Mouse (Mus musculus) G1E (cell line): ENCODE measurements around the gene Clba1.

Source experiments
- CTCF ChIP-seq: IDR thresholded peaks from 2 replicates; pipeline ENCODE4 v1.5.1; 2012; ENCODE audit warnings: low read depth, low read length, inconsistent platforms, mixed read lengths
- GATA1 ChIP-seq: IDR thresholded peaks from 2 replicates; pipeline ENCODE4 v1.6.1; 2012; ENCODE audit warnings: borderline replicate concordance, low read length, inconsistent platforms, mixed read lengths
- GATA2 ChIP-seq: IDR thresholded peaks from 2 replicates; pipeline ENCODE4 v1.6.1; 2012; ENCODE audit warnings: low read depth, low read length, inconsistent platforms, borderline replicate concordance
- POLR2AphosphoS5 ChIP-seq: IDR thresholded peaks from 2 replicates; pipeline ENCODE4 v1.6.1; 2012; ENCODE audit warnings: low read depth, low read length, inconsistent platforms; ENCODE audit not compliant: insufficient replicate concordance
- TAL1 ChIP-seq: conservative IDR thresholded peaks from 2 replicates; pipeline ENCODE4 v1.6.1; 2012; ENCODE audit warnings: low read depth, low read length, inconsistent platforms, mixed read lengths

DNA sequence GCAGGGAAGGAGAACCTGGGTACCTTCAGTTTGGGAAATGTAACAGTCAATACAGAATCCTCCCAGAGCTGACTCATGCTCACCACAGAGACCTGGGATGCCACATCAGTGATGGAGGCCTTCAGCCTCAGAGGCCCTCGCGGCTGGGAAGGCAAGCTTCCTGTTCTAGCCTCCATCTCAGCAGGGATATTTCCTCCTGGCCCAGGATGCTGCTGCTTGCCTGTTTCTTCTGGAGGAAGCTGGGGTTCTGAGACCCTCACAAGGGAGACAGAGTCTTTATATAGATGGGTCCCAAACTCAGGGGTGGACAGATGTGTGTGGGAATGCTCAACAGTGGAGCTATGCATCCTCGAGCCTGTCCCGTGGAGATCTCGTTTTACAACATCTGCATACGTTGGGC lies 34.7 kb upstream of the Clba1 start:
- no peak for TF ChIP-seq GATA1
- no peak for TF ChIP-seq CTCF
- no peak for TF ChIP-seq POLR2AphosphoS5
- no peak for TF ChIP-seq TAL1
- no peak for TF ChIP-seq GATA2
